Mouse (Mus musculus) E14TG2a.4 (cell line): ENCODE data around the gene Lrrc32.

Experiments
- CTCF ChIP-seq: conservative IDR thresholded peaks from 2 replicates; pipeline ENCODE4 v1.5.1; 2014; ENCODE audit warnings: low read length
- NANOG ChIP-seq: IDR thresholded peaks from 2 replicates; pipeline ENCODE4 v1.6.1; 2014; ENCODE audit warnings: borderline replicate concordance, low read length, mixed read lengths

GRCm38 (mm10) chr7:98527085-98527484 lies 38.0 kb downstream of the Lrrc32 start:
- TF ChIP-seq CTCF (no peak), NANOG (no peak)
